Mouse (Mus musculus) lung, postnatal 0 days (tissue): ENCODE results near the gene Pald1. TPM values are rescaled to one million over a fixed set of nuclear protein-coding genes. Genes with fewer than 3 reads are reported as not detected.
A peak's percentile ranks its signal among the peaks of the same experiment; 100 is the strongest.

Experiments used
- ATAC-seq: fragments of 200-750 bp; cut with Nextera tagmentation; 2 replicates; pipeline ENCODE4 v1.8.0; 2017; ENCODE audit warnings: moderate library complexity
- DNase-seq: peaks from one replicate; pipeline ENCODE4 v3.0.0-alpha.2; 2016; ENCODE audit warnings: low spot score
- H3K27ac ChIP-seq: fragments of 300-500 bp; sonication (generic); 2 replicates; pipeline ENCODE4 v1.5.1; 2014; ENCODE audit warnings: antibody characterized with exemption, mild to moderate bottlenecking, low read length, mixed read lengths
- H3K27me3 ChIP-seq: fragments of 300-500 bp; sonication (generic); replicated peaks from 2 replicates; pipeline ENCODE4 v1.6.1; 2014; ENCODE audit warnings: low read length, mixed read lengths; ENCODE audit not compliant: insufficient read depth
- H3K36me3 ChIP-seq: fragments of 300-500 bp; sonication (generic); 2 replicates; pipeline ENCODE4 v1.6.1; 2014; ENCODE audit warnings: low read length, mixed read lengths; ENCODE audit not compliant: insufficient read depth
- H3K4me1 ChIP-seq: fragments of 300-500 bp; sonication (generic); 2 replicates; pipeline ENCODE4 v1.6.1; 2014; ENCODE audit warnings: antibody characterized with exemption, low read depth, low read length, mixed read lengths; ENCODE audit not compliant: insufficient read depth
- H3K4me2 ChIP-seq: fragments of 300-500 bp; sonication (generic); replicated peaks from 2 replicates; pipeline ENCODE4 v1.6.1; 2014; ENCODE audit warnings: low read depth, mild to moderate bottlenecking, low read length, moderate library complexity, mixed read lengths
- H3K4me3 ChIP-seq: fragments of 300-500 bp; sonication (generic); 2 replicates; pipeline ENCODE4 v1.5.1; 2014; ENCODE audit warnings: low read depth, low read length
- H3K9ac ChIP-seq: fragments of 300-500 bp; sonication (generic); replicated peaks from 2 replicates; pipeline ENCODE4 v1.6.1; 2014; ENCODE audit warnings: low read depth, mild to moderate bottlenecking
- H3K9me3 ChIP-seq: fragments of 300-500 bp; sonication (generic); 2 replicates; pipeline ENCODE4 v1.6.1; 2016; ENCODE audit warnings: low read length, mixed read lengths
- CTCF ChIP-seq: IDR thresholded peaks from 2 replicates; pipeline ENCODE4 v1.5.1; 2016; ENCODE audit warnings: antibody characterized with exemption, mild to moderate bottlenecking
- EP300 ChIP-seq: IDR thresholded peaks from 2 replicates; pipeline ENCODE4 v1.6.1; 2016; ENCODE audit warnings: antibody characterized with exemption, mild to moderate bottlenecking, control low read depth
- WGBS: fragments of 180-500 bp; shearing (Covaris S2); extraction: QIAGEN DNeasy Blood & Tissue Kit; methylation state at CpG from one replicate; pipeline ENCODE4 v1.1.7; 2014; 5-methylcytosine and 5-hydroxymethylcytosine counted together
- polyA plus RNA-seq: library from polyadenylated mRNA; unstranded; fragments of >200 nt; fragmentation: Nextera tagmentation; extraction: Ambion mirVana; gene quantifications from 2 replicates; pipeline ENCODE4 v1.2.1, GENCODE M21; 2015

Gene Pald1
- polyA plus RNA-seq, 1 experiment from 2014 or later: 30.4 TPM

DNA sequence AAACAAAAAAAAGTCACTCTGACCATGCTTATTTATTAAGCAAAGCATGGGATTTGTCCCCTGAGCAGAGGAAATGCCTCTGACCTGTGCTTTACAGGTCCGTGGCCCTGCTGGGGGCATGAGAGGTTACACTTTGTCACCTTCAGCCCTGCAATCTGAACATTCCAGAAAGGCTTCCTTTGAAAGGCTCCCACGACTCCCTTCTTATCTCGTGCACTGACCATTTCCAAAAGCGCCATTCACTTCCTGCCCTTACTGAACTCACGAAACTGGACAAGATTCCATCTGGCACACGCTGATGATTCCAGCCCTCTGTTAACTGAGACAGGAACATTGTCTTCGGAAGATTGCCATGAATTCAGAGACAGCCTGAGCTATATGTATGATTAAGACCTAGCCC is 69.6 kb downstream of the Pald1 start:
- ATAC-seq (no peak), DNase-seq (no peak)
- Histone ChIP-seq H3K9ac (no peak overlapping the region), H3K27me3 (no peaks in the 10 kb centered on the region), H3K9me3 (no peaks in the 10 kb centered on the region), H3K27ac (no peak overlapping the region), H3K4me3 (no peak overlapping the region), H3K4me1 (peaks cover 6% of the 10 kb centered on the region; the same call in 1 of the 2 replicates), H3K36me3 (no peaks in the 10 kb centered on the region), H3K4me2 (no peak overlapping the region)
- no peak for TF ChIP-seq EP300
- TF ChIP-seq CTCF: no peak
- 31% methylated on average over 7 of the region's 7 CpGs for WGBS

DNA sequence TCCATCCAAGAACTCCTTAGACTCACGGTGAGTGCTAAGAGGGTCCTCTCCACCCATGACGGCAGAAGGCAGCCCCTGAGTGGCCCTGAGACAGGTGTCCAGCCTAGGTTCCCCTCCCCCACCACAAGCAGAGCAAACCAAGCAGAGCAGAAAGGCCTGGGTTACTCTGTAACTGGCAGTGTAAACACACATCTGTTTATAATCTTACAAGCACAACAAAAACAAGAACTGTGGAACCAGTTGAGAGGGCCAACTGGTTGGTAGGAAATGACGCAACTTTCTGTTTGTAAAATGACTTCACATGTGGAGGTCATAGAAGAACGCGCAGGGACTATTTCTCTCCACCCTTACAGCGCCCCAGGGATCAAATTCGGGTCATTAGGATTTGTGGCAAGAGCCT is 70.6 kb downstream of the Pald1 start:
- ATAC-seq: peak; percentile 32
- 26% methylated on average over 7 of the region's 7 CpGs for WGBS
- Histone ChIP-seq H3K4me1 (peaks cover 6% of the 10 kb centered on the region; the same call in 1 of the 2 replicates), H3K27ac (peak overlapping the region; percentile 38; the same call in 1 of the 2 replicates), H3K36me3 (no peaks in the 10 kb centered on the region), H3K4me2 (no peak overlapping the region), H3K4me3 (no peak overlapping the region), H3K27me3 (no peaks in the 10 kb centered on the region), H3K9me3 (no peaks in the 10 kb centered on the region), H3K9ac (no peak overlapping the region)
- TF ChIP-seq CTCF: no peak
- no peak for TF ChIP-seq EP300
- DNase-seq: peak; percentile 60

DNA sequence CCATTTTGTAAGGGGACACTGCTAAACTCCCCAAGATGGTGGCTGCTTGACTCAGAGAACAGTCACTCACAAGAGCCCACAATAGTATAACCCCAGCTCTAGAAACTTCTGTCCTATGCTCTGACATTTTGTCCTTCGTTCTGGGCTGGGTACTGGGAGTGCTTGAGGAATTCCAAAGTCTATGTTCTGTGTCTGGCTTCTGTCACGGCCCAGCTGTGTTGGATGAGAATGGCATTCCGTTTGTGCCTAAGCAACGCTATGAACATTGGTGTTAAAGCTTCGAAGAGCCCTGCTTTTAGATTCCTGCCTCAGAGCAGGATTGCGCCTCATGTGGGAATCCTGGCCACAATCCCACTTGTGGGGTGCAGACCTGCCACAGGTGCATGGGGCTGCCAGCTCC is 71.2 kb downstream of the Pald1 start:
- no peak overlapping the region for H3K9ac ChIP-seq
- 45% methylated on average over 6 of the region's 6 CpGs for WGBS
- peak; percentile 55 for ATAC-seq
- H3K4me1 ChIP-seq: peaks cover 6% of the 10 kb centered on the region; the same call in 1 of the 2 replicates
- peak overlapping the region; percentile 38; the same call in 1 of the 2 replicates for H3K27ac ChIP-seq
- no peak overlapping the region for H3K4me2 ChIP-seq
- no peaks in the 10 kb centered on the region for H3K9me3 ChIP-seq
- H3K4me3 ChIP-seq: no peak overlapping the region
- H3K36me3 ChIP-seq: no peaks in the 10 kb centered on the region
- TF ChIP-seq EP300 (no peak), CTCF (no peak)
- peak; percentile 41 for DNase-seq
- no peaks in the 10 kb centered on the region for H3K27me3 ChIP-seq

DNA sequence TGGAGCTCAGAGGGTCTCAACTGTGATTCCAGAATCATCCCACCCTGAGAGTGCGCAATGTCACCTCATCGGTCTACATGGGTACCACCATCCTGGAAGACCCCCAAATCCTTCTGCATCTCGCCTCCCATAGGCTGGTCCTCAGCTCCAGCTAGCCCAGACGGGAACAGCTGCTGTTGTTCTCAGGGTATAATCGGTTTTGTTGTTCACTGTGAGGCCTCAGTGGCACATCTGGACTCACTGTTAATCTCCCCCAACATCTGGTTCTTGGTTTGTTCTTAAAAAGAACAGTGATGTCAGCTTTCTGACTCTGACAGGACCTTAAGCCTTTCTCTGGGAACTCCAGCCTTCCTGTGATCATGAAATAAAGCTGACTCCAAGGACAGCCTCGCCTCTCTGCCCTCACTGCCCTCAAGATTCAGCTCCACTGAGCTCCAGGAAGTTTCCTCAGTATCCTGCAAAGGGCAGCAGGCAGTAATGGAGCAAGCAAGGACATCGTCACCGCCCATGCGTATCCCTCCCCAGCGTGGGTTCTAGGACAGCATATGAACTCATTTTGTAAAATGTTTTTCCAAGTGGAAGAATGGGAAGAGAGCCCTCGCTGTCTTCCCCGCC is 74.5 kb downstream of the Pald1 start:
- ATAC-seq: peak; percentile 43
- 63% methylated on average over 12 of the region's 12 CpGs for WGBS
- H3K36me3 ChIP-seq: no peaks in the 10 kb centered on the region
- no peaks in the 10 kb centered on the region for H3K27me3 ChIP-seq
- peaks cover 6% of the 10 kb centered on the region; the same call in 1 of the 2 replicates for H3K4me1 ChIP-seq
- no peak overlapping the region for H3K27ac ChIP-seq
- peak; percentile 52 for DNase-seq
- no peak overlapping the region for H3K4me2 ChIP-seq
- H3K9ac ChIP-seq: no peak overlapping the region
- TF ChIP-seq EP300 (no peak), CTCF (no peak)
- no peaks in the 10 kb centered on the region for H3K9me3 ChIP-seq
- H3K4me3 ChIP-seq: no peak overlapping the region

DNA sequence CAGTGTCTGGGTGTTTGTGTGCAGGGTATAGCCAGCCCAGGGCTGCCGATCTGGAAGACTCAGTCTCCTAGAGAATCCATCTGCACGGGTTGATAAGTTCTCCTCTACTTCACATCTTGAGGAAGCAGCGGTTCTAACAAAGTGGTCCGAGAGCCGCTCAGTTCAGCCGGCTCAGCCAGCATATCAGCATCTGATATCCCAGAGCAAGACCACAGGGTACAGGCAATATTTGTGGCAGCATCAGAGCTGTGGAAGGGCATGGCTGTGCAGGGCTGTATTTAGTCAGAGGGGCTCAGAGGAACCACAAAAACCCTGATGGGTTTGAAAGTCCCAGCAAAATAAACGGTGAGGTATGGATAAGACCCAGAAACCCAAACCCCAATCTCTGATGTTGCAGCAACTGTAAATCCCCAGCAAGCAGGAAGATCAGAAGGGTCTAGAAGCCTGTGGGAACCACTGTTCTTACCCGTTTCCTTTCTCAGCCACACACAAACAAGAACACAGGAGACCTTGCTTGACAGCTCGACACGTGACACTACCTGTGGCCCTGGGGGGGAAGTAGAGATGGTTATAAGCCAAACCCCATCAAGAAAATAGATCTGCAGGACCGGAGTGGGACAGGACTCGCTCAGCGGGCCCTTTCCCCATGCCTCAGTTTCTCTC is 77.3 kb downstream of the Pald1 start:
- DNase-seq (no peak), ATAC-seq (no peak)
- Histone ChIP-seq H3K4me3 (no peak overlapping the region), H3K27ac (no peak overlapping the region), H3K9ac (no peak overlapping the region), H3K27me3 (no peaks in the 10 kb centered on the region), H3K9me3 (no peaks in the 10 kb centered on the region), H3K4me1 (no peaks in the 10 kb centered on the region), H3K4me2 (no peak overlapping the region), H3K36me3 (no peaks in the 10 kb centered on the region)
- 83% methylated on average over 13 of the region's 13 CpGs for WGBS
- TF ChIP-seq EP300: no peak
- no peak for TF ChIP-seq CTCF

DNA sequence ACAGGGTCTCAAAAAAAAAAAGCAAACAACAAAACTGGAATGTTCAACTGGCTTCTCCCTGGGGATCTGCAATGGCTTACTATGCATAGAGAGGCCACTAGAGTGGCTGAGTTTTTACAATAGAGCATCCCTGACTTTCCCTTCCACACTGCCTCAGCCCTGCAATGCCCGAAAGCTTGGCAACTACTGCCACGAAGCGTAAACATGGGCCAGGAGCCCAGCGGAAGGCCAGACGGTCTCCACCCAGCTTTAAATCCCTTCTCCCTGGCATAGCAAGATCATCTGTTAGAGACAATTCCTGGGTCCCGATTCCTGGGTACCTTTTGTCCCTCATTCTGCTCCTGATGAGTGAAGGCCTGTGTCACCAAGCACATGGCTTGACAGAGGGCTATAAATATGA is 79.3 kb downstream of the Pald1 start:
- no peak for DNase-seq
- TF ChIP-seq EP300: no peak
- no peak for TF ChIP-seq CTCF
- H3K27ac ChIP-seq: no peak overlapping the region

More for the DNA sequence above, 79.3 kb downstream of the Pald1 start:
- Histone ChIP-seq H3K4me3 (no peak overlapping the region), H3K27me3 (no peaks in the 10 kb centered on the region), H3K9me3 (no peaks in the 10 kb centered on the region), H3K4me1 (no peaks in the 10 kb centered on the region), H3K9ac (no peak overlapping the region), H3K4me2 (no peak overlapping the region), H3K36me3 (no peaks in the 10 kb centered on the region)
- ATAC-seq: no peak
- WGBS: 71% methylated on average over 6 of the region's 6 CpGs
